Mouse (Mus musculus) MEL (cell line): ENCODE results near the gene Gm21985.

Experiments
- CHD1 ChIP-seq: IDR thresholded peaks from 2 replicates; pipeline ENCODE4 v1.6.1; 2012; ENCODE audit warnings: low read depth, mild to moderate bottlenecking, inconsistent platforms, low read length, improper control_type of control experiment
- CTCF ChIP-seq, 3 experiments: IDR thresholded peaks in 2 of 3; conservative IDR thresholded peaks in 1 of 3; 2 replicates each; pipeline ENCODE4 v1.5.1; 2011 to 2012; ENCODE audit warnings: low read length in 3 of 3, low read depth in 2 of 3, mild to moderate bottlenecking in 2 of 3, improper control_type of control experiment in 1 of 3, inconsistent platforms in 1 of 3, mixed read lengths in 1 of 3, moderate library complexity in 1 of 3; ENCODE audit not compliant: control insufficient read depth in 1 of 3, insufficient read depth in 1 of 3, poor library complexity in 1 of 3, severe bottlenecking in 1 of 3
- EP300 ChIP-seq, 2 experiments: IDR thresholded peaks; 2 replicates each; pipeline ENCODE4 v1.6.1; 2011; ENCODE audit warnings: improper control_type of control experiment in 2 of 2, low read length in 2 of 2, low read depth in 1 of 2, mild to moderate bottlenecking in 1 of 2
- MXI1 ChIP-seq: IDR thresholded peaks from 2 replicates; pipeline ENCODE4 v1.6.1; 2011; ENCODE audit warnings: mild to moderate bottlenecking, low read depth, low read length, improper control_type of control experiment
- POLR2A ChIP-seq, 2 experiments: IDR thresholded peaks; 2 replicates each; pipeline ENCODE4 v1.6.1; 2011 to 2012; ENCODE audit warnings: low read length in 2 of 2, mild to moderate bottlenecking in 2 of 2, control low read depth in 1 of 2, improper control_type of control experiment in 1 of 2, low read depth in 1 of 2, moderate library complexity in 1 of 2; ENCODE audit not compliant: control insufficient read depth in 1 of 2, insufficient read depth in 1 of 2, poor library complexity in 1 of 2
- RAD21 ChIP-seq: IDR thresholded peaks from 2 replicates; pipeline ENCODE4 v1.6.1; 2011; ENCODE audit warnings: mild to moderate bottlenecking, low read depth, low read length, improper control_type of control experiment
- TCF12 ChIP-seq: IDR thresholded peaks from 2 replicates; pipeline ENCODE4 v1.6.1; 2014; ENCODE audit warnings: low read depth, mild to moderate bottlenecking, inconsistent platforms, low read length, improper control_type of control experiment, moderate library complexity

GRCm38 (mm10) chr2:112298221-112298620, 32.1 kb downstream of the Gm21985 start:
- TF ChIP-seq CTCF (IDR thresholded peaks at IDR 0.05 in 2 of 3, conservative IDR thresholded peaks at IDR 0.05 in 1 of 3; ENCODE audit: control insufficient read depth in 1 of 3, insufficient read depth in 1 of 3, low read depth in 2 of 3, low read length in 3 of 3, poor library complexity in 1 of 3, severe bottlenecking in 1 of 3), result no peak
- no peak for TF ChIP-seq MXI1
- no peak for TF ChIP-seq POLR2A (IDR thresholded peaks at IDR 0.05; ENCODE audit: control insufficient read depth in 1 of 2, insufficient read depth in 1 of 2, low read depth in 1 of 2, low read length in 2 of 2, poor library complexity in 1 of 2)
- no peak for TF ChIP-seq RAD21
- no peak for TF ChIP-seq EP300 (IDR thresholded peaks at IDR 0.05; ENCODE audit: low read depth in 1 of 2, low read length in 2 of 2)
- no peak for TF ChIP-seq CHD1
- TF ChIP-seq TCF12, result no peak
